31 mouse cellular contexts compared by ENCODE assay signal in the genomic region with DNA sequence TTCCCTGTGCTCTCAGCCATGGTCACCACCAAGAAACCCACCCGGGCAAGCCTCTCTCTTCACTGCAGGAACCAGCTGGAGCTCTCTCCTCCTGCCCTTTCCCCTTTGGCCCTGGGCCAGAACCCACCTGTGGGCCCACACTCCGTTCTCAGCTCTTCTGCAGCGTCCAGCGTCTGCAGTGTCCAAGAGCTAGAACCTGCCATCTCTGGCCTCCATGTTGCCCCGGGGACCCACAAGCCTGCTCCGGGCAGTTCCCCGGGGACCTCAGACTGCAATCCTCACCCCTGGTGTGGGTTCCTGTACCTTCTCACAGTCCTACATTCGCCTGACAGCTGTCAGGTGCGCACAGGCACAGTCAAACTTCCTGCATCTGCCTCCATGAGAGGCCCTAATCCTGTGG. TPM values are rescaled to one million over a fixed set of nuclear protein-coding genes. Genes with fewer than 3 reads are reported as not detected.
DNase-seq lines count a peak whose midpoint lies in the region; ATAC-seq lines count a peak whose summit lies in the region.
"Had no signal": no experiment of that assay in that cellular context is flagged by ENCODE, and none has a peak within 500 bp of the region (broad histone marks: within the 10 kb centered on the region; RNA-seq: fewer than 3 reads in every experiment).

No protein-coding gene starts in this region.

- no peaks in the 10 kb centered on the region for H3K4me1 ChIP-seq in embryonic facial prominence, embryonic 11.5 days (ENCODE audit: control insufficient read depth, insufficient read depth, low read length)
- H3K4me1 ChIP-seq in embryonic facial prominence, embryonic 10.5 days, result 0 out of 2 replicates have a peak, but pooled peaks cover 3% of the 10 kb centered on the region
- no peaks in the 10 kb centered on the region for H3K4me1 ChIP-seq in limb, embryonic 11.5 days (ENCODE audit: control insufficient read depth, insufficient read depth, low read length)
- peaks cover 3% of the 10 kb centered on the region; the same call in 1 of the 2 replicates for H3K4me1 ChIP-seq in limb, embryonic 10.5 days
- H3K4me1 ChIP-seq: embryonic facial prominence, embryonic 12.5 days; embryonic facial prominence, embryonic 15.5 days; heart, embryonic 12.5 days; heart, embryonic 15.5 days had no signal

- no peaks in the 10 kb centered on the region for H3K9me3 ChIP-seq in embryonic facial prominence, embryonic 11.5 days (replicated peaks; ENCODE audit: control insufficient read depth, low read length)
- no peaks in the 10 kb centered on the region for H3K9me3 ChIP-seq in embryonic facial prominence, embryonic 10.5 days
- no peaks in the 10 kb centered on the region for H3K9me3 ChIP-seq in limb, embryonic 11.5 days (ENCODE audit: control insufficient read depth, low read length)
- H3K9me3 ChIP-seq in limb, embryonic 10.5 days (replicated peaks), result no peaks in the 10 kb centered on the region
- H3K9me3 ChIP-seq: embryonic facial prominence, embryonic 12.5 days; embryonic facial prominence, embryonic 15.5 days; heart, embryonic 15.5 days had no signal

- WGBS in embryonic facial prominence, embryonic 11.5 days, result 85% methylated on average over 9 of the region's 9 CpGs
- 88% methylated on average over 9 of the region's 9 CpGs for WGBS in embryonic facial prominence, embryonic 10.5 days
- WGBS in limb, embryonic 11.5 days, result 88% methylated on average over 9 of the region's 9 CpGs
- WGBS in limb, embryonic 10.5 days, result 87% methylated on average over 9 of the region's 9 CpGs

- no peaks in the 10 kb centered on the region for H3K27me3 ChIP-seq in embryonic facial prominence, embryonic 11.5 days (ENCODE audit: control insufficient read depth, insufficient read depth, low read length)
- H3K27me3 ChIP-seq in embryonic facial prominence, embryonic 10.5 days (replicated peaks; ENCODE audit: low read depth, poor library complexity, severe bottlenecking), result no peaks in the 10 kb centered on the region
- no peaks in the 10 kb centered on the region for H3K27me3 ChIP-seq in limb, embryonic 11.5 days (ENCODE audit: control insufficient read depth, insufficient read depth, low read length)
- H3K27me3 ChIP-seq in limb, embryonic 10.5 days (ENCODE audit: low read depth, poor library complexity, severe bottlenecking), result no peaks in the 10 kb centered on the region
- H3K27me3 ChIP-seq: embryonic facial prominence, embryonic 12.5 days; embryonic facial prominence, embryonic 15.5 days; heart, embryonic 12.5 days; heart, embryonic 15.5 days had no signal

- no peak overlapping the region for H3K4me3 ChIP-seq in embryonic facial prominence, embryonic 11.5 days (ENCODE audit: low read depth, low read length)
- H3K4me3 ChIP-seq in embryonic facial prominence, embryonic 10.5 days, result no peak overlapping the region
- H3K4me3 ChIP-seq in limb, embryonic 11.5 days (ENCODE audit: low read depth, low read length), result no peak overlapping the region
- H3K4me3 ChIP-seq in limb, embryonic 10.5 days, result no peak overlapping the region
- H3K4me3 ChIP-seq: embryonic facial prominence, embryonic 12.5 days; embryonic facial prominence, embryonic 15.5 days; gastrocnemius, adult 2 months; heart, embryonic 12.5 days; heart, embryonic 15.5 days had no signal

- no peak for DNase-seq in embryonic facial prominence, embryonic 11.5 days (ENCODE audit: low spot score)
- no peak for DNase-seq in embryonic facial prominence, embryonic 10.5 days (ENCODE audit: low spot score)
- peak; percentile 14 for DNase-seq in limb, embryonic 11.5 days (ENCODE audit: low spot score)
- DNase-seq in limb, embryonic 10.5 days (ENCODE audit: low spot score), result no peak
- peak; percentile 46 for DNase-seq in testis, postnatal 10 days (ENCODE audit: low spot score)
- no peak for DNase-seq in spleen, postnatal 14 days (ENCODE audit: low spot score in 2 of 2)
- DNase-seq: adrenal gland, adult 2 months; adrenal gland, postnatal 36 days; cerebellum, adult 18-20 months; cerebellum, adult 9-10 months; embryo, embryonic 11 days; forebrain, postnatal 0 days; gastrocnemius, adult 2 months; gastrocnemius, postnatal 14 days; heart, adult 18-20 months; heart, postnatal 10 days; heart, postnatal 4 days had no signal

- H3K27ac ChIP-seq in embryonic facial prominence, embryonic 11.5 days (replicated peaks; ENCODE audit: low read depth, low read length), result no peak overlapping the region
- no peak overlapping the region for H3K27ac ChIP-seq in embryonic facial prominence, embryonic 10.5 days (replicated peaks)
- H3K27ac ChIP-seq in limb, embryonic 11.5 days (replicated peaks; ENCODE audit: low read depth, low read length), result no peak overlapping the region
- H3K27ac ChIP-seq in limb, embryonic 10.5 days, result no peak overlapping the region
- H3K27ac ChIP-seq: embryonic facial prominence, embryonic 12.5 days; embryonic facial prominence, embryonic 15.5 days; gastrocnemius, adult 2 months; heart, embryonic 15.5 days; hindbrain, embryonic 14.5 days; hindbrain, postnatal 0 days had no signal

- no peaks in the 10 kb centered on the region for H3K36me3 ChIP-seq in embryonic facial prominence, embryonic 11.5 days (replicated peaks; ENCODE audit: control insufficient read depth, insufficient read depth, low read depth, low read length)
- no peaks in the 10 kb centered on the region for H3K36me3 ChIP-seq in embryonic facial prominence, embryonic 10.5 days (replicated peaks)
- H3K36me3 ChIP-seq in limb, embryonic 11.5 days (ENCODE audit: control insufficient read depth, insufficient read depth, low read length), result no peaks in the 10 kb centered on the region
- no peaks in the 10 kb centered on the region for H3K36me3 ChIP-seq in limb, embryonic 10.5 days
- H3K36me3 ChIP-seq: embryonic facial prominence, embryonic 12.5 days; embryonic facial prominence, embryonic 15.5 days; heart, embryonic 12.5 days; heart, embryonic 15.5 days had no signal

- H3K9ac ChIP-seq in embryonic facial prominence, embryonic 11.5 days (replicated peaks; ENCODE audit: low read length), result no peak overlapping the region
- no peak overlapping the region for H3K9ac ChIP-seq in limb, embryonic 11.5 days (ENCODE audit: low read length)
- H3K9ac ChIP-seq: embryonic facial prominence, embryonic 12.5 days; embryonic facial prominence, embryonic 15.5 days; forebrain, postnatal 0 days; heart, embryonic 12.5 days; heart, embryonic 15.5 days; hindbrain, embryonic 14.5 days had no signal

- no peak overlapping the region for H3K4me2 ChIP-seq in embryonic facial prominence, embryonic 11.5 days (ENCODE audit: low read depth, low read length)
- no peak overlapping the region for H3K4me2 ChIP-seq in limb, embryonic 11.5 days (ENCODE audit: low read depth, severe bottlenecking)
- H3K4me2 ChIP-seq: embryonic facial prominence, embryonic 12.5 days; embryonic facial prominence, embryonic 15.5 days; heart, embryonic 12.5 days; heart, embryonic 15.5 days; hindbrain, embryonic 14.5 days had no signal

- ATAC-seq in embryonic facial prominence, embryonic 11.5 days (replicated peaks; ENCODE audit: insufficient number of reproducible peaks, low FRiP score, low TSS enrichment, low read depth), result 0 out of 2 replicates have a peak, but pooled peaks have one; percentile 44
- no peak for ATAC-seq in limb, embryonic 11.5 days (ENCODE audit: insufficient number of reproducible peaks, low FRiP score, low TSS enrichment, low read depth)
- ATAC-seq: CD4-positive, CD25-positive, alpha-beta regulatory T cell, adult 4 months; forebrain, embryonic 14.5 days; forebrain, postnatal 0 days; hindbrain, postnatal 0 days; inflammation-experienced regulatory T-cells, adult 6 months had no signal

RNA-seq across cellular contexts. Expression of gene Tnfsf4, which starts 25.4 kb away (rescaled TPM):
- not detected in 2 replicates for polyA plus RNA-seq in embryonic facial prominence, embryonic 11.5 days (2014; fragmentation: Nextera tagmentation; extraction: Ambion mirVana)
- not detected in 2 replicates for polyA plus RNA-seq in embryonic facial prominence, embryonic 10.5 days (2016; fragmentation: Nextera tagmentation; extraction: Ambion mirVana)
- 0.08 TPM in 1 of 2 replicates, not detected in the other for polyA plus RNA-seq in limb, embryonic 11.5 days (2014; fragmentation: Nextera tagmentation; extraction: Ambion mirVana)
- polyA plus RNA-seq in limb, embryonic 10.5 days (2016; fragmentation: Nextera tagmentation; extraction: Ambion mirVana), result 0.08 TPM in 1 of 2 replicates, not detected in the other
- polyA plus RNA-seq: adrenal gland, adult 2 months; C2C12; cortical plate, adult 2 months; embryonic facial prominence, embryonic 12.5 days; forebrain, embryonic 11.5 days; forebrain, embryonic 14.5 days; forebrain, postnatal 0 days; frontal cortex, adult 2 months; heart, embryonic 12.5 days; hindbrain, embryonic 11.5 days; hindbrain, postnatal 0 days had no signal

Comparison
In these comparisons a context has a peak if more than half of its experiments do, and no peak if none do; other contexts are left out.
1. DNase-seq: peak in limb, embryonic 11.5 days (single experiment) and testis, postnatal 10 days (single experiment); none in embryonic facial prominence, embryonic 11.5 days (single experiment), embryonic facial prominence, embryonic 10.5 days (single experiment), limb, embryonic 10.5 days (single experiment) and spleen, postnatal 14 days (0 of 2).